Mouse (Mus musculus): ENCODE measurements around the gene Etv6.
A peak's percentile ranks its signal among the peaks of the same experiment; 100 is the strongest.

The Etv6 gene

DNA sequence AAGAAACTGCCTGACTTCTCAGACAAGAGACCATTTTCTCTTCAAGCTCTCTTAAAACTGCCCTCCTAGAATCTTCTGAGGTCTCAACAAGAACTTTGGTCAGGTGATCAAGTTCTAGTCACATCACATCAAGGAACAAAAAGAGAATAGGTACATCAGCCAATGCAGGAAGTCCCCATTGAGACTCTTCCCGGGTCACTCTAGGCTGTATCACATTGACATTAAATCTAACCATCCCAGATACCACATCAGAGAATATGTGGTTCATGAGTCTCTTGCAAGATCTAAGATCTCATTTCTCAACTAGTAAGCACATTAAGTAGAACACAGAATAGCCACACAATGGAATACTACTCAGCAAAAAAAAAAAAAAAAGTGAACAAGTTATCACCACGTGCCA is 238.4 kb downstream of the Etv6 start:
- DNase-seq = no peak

DNA sequence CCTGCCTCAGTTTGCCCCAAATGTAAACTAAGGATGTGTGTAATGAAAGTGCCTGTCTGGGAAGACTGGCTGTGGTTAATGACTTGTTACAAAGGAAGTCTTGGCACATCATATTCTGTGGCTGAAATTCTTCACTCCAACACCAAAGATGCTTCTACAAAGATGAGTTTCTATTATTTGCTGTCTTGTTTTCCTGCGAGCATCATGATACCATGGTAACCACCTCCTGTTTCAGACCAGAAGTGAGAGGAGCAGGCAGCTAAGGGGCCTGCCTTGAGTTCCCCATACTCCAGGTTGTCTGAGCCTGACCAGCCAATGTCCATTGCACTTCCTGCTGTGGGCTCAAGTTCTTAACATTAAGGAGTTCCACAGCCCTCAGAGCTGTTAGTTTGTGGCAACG is 241.5 kb downstream of the Etv6 start:
- DNase-seq = no peak

DNA sequence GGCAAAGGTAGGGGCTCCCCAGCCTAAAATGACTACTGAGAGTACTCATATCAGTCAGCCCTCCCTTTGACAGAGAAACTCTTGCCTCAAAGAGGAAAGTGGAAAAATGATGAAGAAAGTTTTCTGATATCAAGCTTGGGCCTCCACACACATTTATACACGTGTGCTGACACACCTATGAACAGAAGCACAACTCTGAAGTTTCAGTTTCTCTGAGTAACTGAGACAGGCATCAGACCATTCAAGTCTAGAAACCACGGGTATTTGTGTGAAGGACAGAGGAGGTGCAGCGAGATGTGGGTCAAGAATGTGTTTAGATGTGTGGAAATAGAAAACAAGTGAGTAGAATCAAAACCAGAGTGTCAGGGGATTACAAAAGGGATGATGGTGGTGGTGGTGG is 246.6 kb downstream of the Etv6 start:
- no peak for DNase-seq

DNA sequence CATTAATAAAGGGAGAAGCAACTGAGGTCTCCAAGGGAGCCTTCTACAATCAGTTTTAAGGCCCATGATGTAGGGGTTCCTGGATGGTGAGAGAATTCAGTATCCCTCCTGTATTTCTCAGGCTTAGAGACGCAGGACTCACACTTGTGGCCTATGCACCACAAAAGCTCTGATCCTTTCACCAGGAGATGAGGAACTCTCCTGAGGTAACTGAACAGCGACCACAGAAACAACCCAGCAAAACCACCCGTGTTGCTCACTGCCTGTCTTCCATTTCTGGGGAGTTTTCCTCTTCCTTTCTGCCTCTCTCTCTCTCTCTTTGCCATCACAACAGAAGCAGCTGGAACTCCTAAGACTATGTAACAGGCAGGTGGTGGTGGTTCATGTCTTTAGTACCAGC is 256.3 kb downstream of the Etv6 start:
- no peak for DNase-seq

DNA sequence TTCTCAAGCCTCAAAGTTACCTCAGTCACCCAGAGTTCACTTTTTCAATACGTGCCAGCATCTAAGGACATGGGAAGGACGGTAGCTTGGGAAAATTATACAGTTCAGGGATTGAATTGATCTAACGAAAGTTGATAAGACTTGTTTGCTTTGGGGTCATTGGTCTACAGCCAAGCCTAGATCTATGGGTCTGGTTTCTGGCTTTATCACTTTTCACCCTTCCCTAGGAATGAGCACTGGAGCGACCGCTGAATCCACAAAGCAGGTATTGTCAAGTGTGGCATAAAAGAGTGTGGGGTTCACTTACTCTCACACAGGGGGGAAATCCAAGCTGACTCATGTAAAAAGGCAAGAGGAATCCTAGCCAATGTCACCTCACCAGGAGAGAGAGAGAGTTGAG is 256.9 kb downstream of the Etv6 start:
- DNase-seq = no peak

DNA sequence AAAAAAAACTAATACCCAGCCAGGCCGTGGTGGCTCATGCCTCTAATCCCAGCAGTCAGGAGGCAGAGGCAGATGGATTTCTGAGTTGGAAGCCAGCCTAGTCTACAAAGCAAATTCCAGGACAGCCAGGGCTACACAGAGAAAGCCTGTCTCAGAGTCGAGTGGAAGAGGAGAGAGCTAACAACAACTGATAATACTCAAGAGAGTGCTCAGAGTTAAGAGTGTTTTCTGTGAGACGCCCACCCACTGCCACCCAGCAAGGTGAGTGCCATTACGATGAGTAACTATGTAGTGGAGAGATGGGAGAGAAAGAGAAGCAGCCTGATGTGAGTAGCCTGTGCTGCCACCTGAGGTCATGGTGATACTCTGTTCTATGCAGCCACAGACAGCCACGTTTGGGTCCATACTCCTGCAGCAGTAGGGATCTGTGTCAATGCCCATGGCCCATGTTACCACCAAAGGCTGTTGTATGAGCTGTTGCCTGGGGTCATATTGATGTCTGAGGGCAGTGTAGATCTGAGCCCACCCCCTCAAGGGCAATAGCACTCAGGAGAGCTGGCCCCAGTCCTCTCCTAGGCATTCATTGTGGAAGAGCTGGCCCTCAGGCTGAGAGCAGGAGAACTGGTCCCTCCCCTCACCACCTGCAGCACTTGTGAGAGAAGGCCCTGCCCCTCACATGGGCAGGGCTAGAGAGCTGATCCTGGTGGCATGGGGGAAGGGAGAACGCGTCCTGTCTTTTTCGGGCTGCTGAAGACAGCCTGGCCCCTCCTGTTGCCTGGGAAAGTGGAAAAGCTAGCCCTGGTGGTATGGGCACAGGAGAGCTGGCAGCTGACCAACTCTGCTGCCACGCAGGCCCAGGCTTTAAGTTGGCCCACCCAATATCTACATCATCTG is 258.4 kb downstream of the Etv6 start:
- DNase-seq = no peak

DNA sequence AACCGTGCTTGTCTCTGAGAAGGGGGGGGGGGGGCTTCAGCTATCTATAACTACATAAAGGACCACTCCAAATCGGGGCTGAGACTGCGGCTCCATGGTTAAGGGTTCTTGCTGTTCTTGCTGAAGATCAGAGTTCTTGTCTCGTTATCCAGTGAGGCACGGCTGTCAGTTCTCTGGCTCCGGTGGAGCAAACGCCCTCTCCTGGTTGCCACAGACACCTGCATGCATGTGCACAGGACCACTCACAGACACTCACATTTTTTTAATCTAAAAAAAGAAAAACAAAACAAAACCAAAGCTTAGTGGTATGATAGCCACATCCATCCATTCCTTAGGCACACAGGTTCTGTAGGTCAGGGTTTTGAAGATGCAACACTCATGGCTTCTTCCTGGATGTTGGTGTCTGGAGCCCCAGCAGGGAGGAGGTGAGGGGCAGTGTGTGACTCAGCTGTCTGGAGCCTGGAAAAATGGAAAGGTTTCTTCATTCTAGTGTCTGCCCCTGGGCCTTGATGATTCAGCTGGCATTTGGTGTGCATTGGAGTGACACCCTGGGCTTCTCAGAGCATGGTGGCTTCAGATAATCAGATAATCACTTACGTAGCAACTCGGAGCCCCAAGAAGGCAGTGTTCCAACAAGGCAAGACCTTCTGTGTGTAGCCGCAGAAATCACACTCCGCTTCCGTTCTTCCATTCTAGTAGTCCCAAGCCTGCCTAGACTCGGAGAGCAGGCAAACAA is 262.6 kb downstream of the Etv6 start:
- no peak for DNase-seq

DNA sequence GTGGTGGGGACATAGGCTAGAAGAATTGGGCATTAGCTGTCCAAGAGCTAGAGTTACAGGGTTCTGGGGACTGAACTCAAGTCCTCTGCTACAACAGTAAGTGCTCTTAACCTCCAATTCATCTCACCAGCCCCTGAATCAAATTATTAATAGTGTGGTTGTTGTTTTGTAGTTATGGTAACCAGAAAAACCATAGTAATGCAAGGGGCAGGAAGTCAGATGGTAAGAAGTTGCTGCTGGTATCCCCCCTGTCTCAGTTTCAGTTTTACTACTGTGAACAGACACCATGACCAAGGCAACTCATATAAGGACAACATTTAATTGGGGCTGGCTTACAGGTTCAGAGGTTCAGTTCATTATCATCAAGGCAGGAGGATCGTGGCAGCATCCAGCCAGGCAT is 266.5 kb downstream of the Etv6 start:
- no peak for DNase-seq

DNA sequence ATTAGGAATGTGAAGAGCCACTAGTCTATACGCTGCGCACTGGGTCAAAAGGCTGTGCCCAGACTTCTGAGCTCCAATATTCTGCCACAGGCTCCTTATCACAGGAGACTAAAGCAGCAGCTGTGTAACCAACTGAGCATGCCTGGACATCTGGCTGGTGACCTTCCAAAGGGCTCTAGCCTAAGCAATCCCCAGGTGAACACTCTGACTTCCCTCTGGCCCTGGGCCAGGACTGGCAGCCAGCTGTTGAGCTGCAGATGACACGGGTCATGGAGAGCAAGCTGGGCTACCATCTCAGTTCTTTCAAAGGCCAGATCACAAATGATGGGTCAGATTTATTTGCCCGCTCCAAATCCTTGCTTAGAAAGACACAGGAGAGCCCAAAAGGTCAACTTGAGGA is 275.8 kb downstream of the Etv6 start:
- no peak for DNase-seq

DNA sequence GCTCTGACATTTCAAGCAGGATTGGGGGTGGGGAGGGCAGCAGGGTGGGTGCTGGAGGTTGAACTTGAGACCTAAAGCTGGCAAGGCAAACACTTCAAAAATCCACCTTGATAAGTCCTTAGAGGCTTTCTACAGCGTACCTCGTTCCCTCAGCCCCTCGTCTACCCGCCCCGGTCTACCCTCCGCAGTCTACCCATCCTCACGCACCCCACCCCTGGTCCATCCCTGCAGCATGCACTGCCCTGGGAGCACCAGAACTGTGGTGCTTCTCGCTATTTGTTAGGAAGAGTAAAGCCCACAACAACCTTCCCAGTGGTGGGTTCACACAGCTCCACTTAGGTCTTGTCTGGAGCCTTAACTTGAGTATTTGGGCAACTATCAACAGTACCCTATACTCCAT is 277.1 kb downstream of the Etv6 start:
- no peak for DNase-seq

DNA sequence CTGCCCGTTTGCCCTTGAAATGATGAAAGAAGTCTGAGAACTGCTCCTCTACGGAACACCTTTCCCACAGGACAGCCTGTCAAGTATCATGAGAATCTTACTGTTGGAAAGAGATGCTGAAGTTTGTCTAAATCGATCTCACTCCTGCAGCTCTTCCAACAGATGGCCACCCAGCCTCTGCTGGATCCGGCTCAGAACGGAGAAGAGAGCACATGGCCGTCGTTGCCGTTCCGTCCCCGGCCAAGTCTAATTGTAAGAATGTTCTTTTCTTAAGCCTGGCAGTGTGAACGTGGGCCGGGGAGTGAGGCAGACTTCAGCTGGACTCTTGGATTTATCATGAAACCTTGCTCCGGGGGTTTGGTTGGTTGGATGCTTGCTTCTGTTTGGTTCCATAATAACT is 281.9 kb downstream of the Etv6 start:
- peak; percentile 55 for DNase-seq
